Mouse (Mus musculus) forebrain, postnatal 0 days (tissue): ENCODE measurements at regions not wholly inside any gene's neighbourhood (a gene's known extent, or its start where the extent isn't known, plus 50 kb on each side); places are given as distances from the start of the nearest gene placed in this dataset.

Experiments
- ATAC-seq: fragments of 200-750 bp; cut with Nextera tagmentation; 2 replicates; pipeline ENCODE4 v1.8.0; 2017; ENCODE audit warnings: mild to moderate bottlenecking, moderate library complexity
- DNase-seq: peaks from one replicate; pipeline ENCODE4 v3.0.0-alpha.2; 2015
- H3K27ac ChIP-seq: fragments of 300-500 bp; sonication (generic); 2 replicates; pipeline ENCODE4 v1.5.1; 2014; ENCODE audit warnings: low read depth, mild to moderate bottlenecking, antibody characterized with exemption, low read length, moderate library complexity, mixed read lengths
- H3K27me3 ChIP-seq: fragments of 300-500 bp; sonication (generic); 2 replicates; pipeline ENCODE4 v1.6.1; 2014; ENCODE audit warnings: mild to moderate bottlenecking, low read length, mixed read lengths; ENCODE audit not compliant: insufficient read depth
- H3K36me3 ChIP-seq: fragments of 300-500 bp; sonication (generic); 2 replicates; pipeline ENCODE4 v1.6.1; 2014; ENCODE audit warnings: mild to moderate bottlenecking, moderate library complexity; ENCODE audit not compliant: insufficient read depth
- H3K4me1 ChIP-seq: fragments of 300-500 bp; sonication (generic); 2 replicates; pipeline ENCODE4 v1.6.1; 2014; ENCODE audit warnings: antibody characterized with exemption; ENCODE audit not compliant: insufficient read depth
- H3K4me2 ChIP-seq: fragments of 300-500 bp; sonication (generic); 2 replicates; pipeline ENCODE4 v1.6.1; 2014; ENCODE audit warnings: low read depth, mild to moderate bottlenecking, moderate library complexity
- H3K4me3 ChIP-seq: fragments of 300-500 bp; sonication (generic); 2 replicates; pipeline ENCODE4 v1.5.1; 2014; ENCODE audit warnings: low read depth, low read length, mixed read lengths
- H3K9ac ChIP-seq: fragments of 300-500 bp; sonication (generic); 2 replicates; pipeline ENCODE4 v1.6.1; 2014; ENCODE audit warnings: mild to moderate bottlenecking
- H3K9me3 ChIP-seq: fragments of 300-500 bp; sonication (generic); 2 replicates; pipeline ENCODE4 v1.6.1; 2016; ENCODE audit warnings: low read length
- CTCF ChIP-seq: sonication (generic); IDR thresholded peaks from 2 replicates; pipeline ENCODE4 v1.5.1; 2016; ENCODE audit warnings: antibody characterized with exemption, control low read depth, low read depth
- WGBS: fragments of 180-500 bp; shearing (Covaris S2); extraction: QIAGEN DNeasy Blood & Tissue Kit; methylation state at CpG from one replicate; pipeline ENCODE4 v1.1.7; 2014; 5-methylcytosine and 5-hydroxymethylcytosine counted together

DNA sequence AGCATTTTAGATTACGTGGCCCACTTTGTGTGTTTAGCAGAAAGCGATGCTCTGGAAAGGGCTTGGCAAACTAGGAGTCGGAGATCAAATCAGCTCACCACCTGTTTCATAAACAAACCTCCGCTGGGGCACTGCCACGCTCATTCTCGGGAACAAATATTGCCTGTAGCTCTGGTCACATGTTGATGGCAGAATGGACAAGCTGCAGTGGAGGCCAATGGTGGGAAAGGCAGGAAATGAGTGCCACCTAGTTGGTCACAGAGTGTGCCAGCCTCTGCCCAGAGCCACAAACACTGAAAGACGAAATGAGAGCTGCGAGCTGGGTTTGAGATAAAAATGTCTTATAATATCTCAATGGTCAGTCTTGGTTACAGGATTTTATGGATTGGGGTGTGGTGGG lies 259.2 kb upstream of the Csf3r start:
- Histone ChIP-seq H3K9ac (no peak overlapping the region), H3K27me3 (no peaks in the 10 kb centered on the region), H3K36me3 (no peaks in the 10 kb centered on the region), H3K4me1 (no peaks in the 10 kb centered on the region), H3K4me2 (no peak overlapping the region), H3K9me3 (no peaks in the 10 kb centered on the region), H3K27ac (no peak overlapping the region), H3K4me3 (no peak overlapping the region)
- DNase-seq (no peak), ATAC-seq (no peak)
- WGBS = 75% methylated on average over 8 of the region's 8 CpGs
- no peak for TF ChIP-seq CTCF

DNA sequence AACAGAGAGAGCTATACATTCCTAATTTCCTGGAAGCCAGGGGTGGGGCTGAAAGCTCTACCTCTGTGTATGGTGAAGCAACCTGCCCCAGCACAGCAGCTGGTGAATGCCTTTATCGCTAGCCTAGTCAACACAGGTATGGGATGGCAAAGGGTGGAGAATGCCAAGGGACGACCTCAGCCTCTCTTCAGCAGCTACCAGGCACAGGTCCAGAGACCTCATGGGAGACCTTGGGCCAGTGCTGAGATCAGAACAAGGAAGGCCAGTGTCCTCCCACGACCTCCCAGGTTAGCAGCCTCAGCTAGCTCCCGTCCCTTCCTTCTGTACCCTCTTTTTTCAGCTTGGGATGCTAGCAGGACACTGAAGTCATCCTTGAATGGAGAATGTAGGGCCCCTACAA lies 247.2 kb upstream of the Csf3r start:
- Histone ChIP-seq H3K36me3 (no peaks in the 10 kb centered on the region), H3K9ac (no peak overlapping the region), H3K27me3 (no peaks in the 10 kb centered on the region), H3K4me2 (no peak overlapping the region), H3K4me1 (peaks cover 5% of the 10 kb centered on the region; the same call in 1 of the 2 replicates), H3K9me3 (no peaks in the 10 kb centered on the region), H3K27ac (no peak overlapping the region), H3K4me3 (no peak overlapping the region)
- 88% methylated on average over 4 of the region's 4 CpGs for WGBS
- no peak for DNase-seq
- no peak for ATAC-seq
- TF ChIP-seq CTCF = no peak

DNA sequence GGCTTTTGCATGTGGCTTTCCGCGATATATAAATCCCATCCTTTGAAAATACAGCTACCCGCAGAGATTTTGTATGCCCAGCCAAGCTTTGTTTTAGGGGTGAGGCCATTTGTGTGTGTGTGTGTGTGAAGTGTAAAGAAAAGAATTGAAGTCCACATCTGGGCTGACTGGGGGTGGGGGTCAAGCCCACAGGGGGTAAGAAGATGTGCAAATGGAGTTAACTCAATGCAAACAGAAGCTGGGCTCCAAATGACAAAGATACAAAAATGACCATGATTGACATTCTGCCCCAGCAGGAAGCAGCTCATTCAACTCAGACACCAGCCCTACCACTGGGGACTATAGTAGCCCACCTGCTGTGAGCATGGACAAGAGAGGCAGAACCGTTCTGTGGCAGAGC lies 244.2 kb upstream of the Csf3r start:
- Histone ChIP-seq H3K9me3 (no peaks in the 10 kb centered on the region), H3K36me3 (no peaks in the 10 kb centered on the region), H3K4me1 (peaks cover 5% of the 10 kb centered on the region; the same call in 1 of the 2 replicates), H3K9ac (no peak overlapping the region), H3K27me3 (no peaks in the 10 kb centered on the region), H3K27ac (no peak overlapping the region), H3K4me2 (no peak overlapping the region), H3K4me3 (no peak overlapping the region)
- ATAC-seq (no peak), DNase-seq (no peak)
- 34% methylated on average over 4 of the region's 4 CpGs for WGBS
- TF ChIP-seq CTCF = no peak

DNA sequence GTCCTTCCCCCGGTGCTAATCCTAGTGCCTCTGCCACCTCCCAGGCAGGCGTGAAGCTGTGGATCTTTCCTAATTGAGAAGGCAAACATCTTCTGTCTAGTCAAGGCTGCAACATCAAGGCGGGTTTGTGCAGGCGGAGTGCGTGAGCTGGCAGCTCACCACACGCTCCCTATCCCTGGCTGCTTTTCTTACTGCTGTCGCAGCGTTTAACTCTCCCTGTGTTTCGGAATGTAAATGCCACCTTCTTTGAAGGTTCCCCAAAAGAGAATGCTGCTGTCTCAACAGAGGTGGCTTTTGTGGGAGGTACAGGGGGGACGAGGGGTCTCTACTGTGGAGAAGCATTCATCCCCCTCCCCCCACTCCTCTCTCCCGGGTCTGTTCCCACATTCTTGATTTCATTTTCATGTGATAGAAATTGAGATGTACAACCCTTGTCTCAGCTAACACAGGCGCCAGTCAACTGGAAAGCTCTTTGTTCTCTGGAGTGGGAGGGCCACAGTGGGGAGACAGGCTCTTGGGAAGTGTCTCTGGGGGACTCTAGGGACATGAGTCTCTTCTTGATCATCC lies 243.3 kb upstream of the Csf3r start:
- ATAC-seq = peak; percentile 87
- TF ChIP-seq CTCF = no peak
- Histone ChIP-seq H3K4me3 (no peak overlapping the region), H3K36me3 (no peaks in the 10 kb centered on the region), H3K9me3 (no peaks in the 10 kb centered on the region), H3K9ac (no peak overlapping the region), H3K27ac (peak overlapping the region; percentile 51), H3K4me1 (peaks cover 5% of the 10 kb centered on the region; the same call in 1 of the 2 replicates), H3K27me3 (no peaks in the 10 kb centered on the region), H3K4me2 (no peak overlapping the region)
- 5% methylated on average over 12 of the region's 12 CpGs for whole genome bisulfite sequencing
- peak; percentile 77 for DNase-seq

DNA sequence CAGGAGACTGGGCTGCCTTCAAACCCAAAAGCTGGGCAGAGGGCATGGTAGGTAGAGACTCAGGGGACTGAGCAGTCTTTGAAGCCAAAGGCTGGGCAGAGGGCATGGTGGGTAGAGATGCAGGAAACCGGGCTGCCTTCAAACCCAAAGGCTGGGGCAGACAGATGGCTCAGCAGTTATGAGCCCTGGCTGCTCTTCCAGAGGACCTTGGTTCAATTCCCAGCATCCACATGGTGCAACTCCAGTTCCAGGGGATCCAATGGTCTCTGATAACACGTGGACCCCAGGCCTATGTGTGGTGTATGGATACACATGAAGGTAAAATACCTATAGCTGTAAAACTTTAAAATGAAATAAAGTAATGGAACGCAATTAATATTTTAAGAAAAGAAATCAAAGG lies 242.0 kb upstream of the Csf3r start:
- no peak overlapping the region for H3K4me2 ChIP-seq
- no peak overlapping the region for H3K4me3 ChIP-seq
- H3K27ac ChIP-seq = no peak overlapping the region
- no peak for ATAC-seq
- DNase-seq = no peak
- no peak for TF ChIP-seq CTCF
- no peak overlapping the region for H3K9ac ChIP-seq
- H3K27me3 ChIP-seq = no peaks in the 10 kb centered on the region
- H3K9me3 ChIP-seq = no peaks in the 10 kb centered on the region
- H3K36me3 ChIP-seq = no peaks in the 10 kb centered on the region
- H3K4me1 ChIP-seq = peaks cover 5% of the 10 kb centered on the region; the same call in 1 of the 2 replicates
- 77% methylated on average over 3 of the region's 3 CpGs for WGBS

DNA sequence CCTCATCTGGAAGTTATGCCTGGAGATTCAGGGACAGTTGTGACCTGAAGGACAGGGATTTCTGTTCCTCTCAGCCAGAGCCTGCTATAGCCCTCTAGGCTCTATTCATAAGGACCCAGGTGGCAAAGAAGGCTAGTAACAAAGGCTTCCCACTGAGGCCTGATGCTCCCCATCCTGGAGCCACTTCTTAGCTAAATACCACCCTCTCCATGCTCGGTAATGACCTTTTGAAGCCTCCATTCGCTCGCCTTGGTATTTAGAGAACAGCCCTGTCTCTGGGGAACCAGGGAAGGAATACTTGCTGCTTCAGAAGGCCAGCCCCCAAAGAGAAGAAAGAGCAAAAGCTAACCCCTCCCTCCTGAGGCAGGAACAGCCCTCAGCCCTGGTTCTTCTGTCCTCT lies 238.3 kb upstream of the Csf3r start:
- H3K4me1 ChIP-seq = peaks cover 3% of the 10 kb centered on the region; the same call in 1 of the 2 replicates
- TF ChIP-seq CTCF = no peak
- H3K36me3 ChIP-seq = no peaks in the 10 kb centered on the region
- no peaks in the 10 kb centered on the region for H3K27me3 ChIP-seq
- no peak overlapping the region for H3K4me3 ChIP-seq
- WGBS = 18% methylated on average over 3 of the region's 3 CpGs
- H3K9ac ChIP-seq = no peak overlapping the region
- H3K9me3 ChIP-seq = no peaks in the 10 kb centered on the region
- no peak overlapping the region for H3K4me2 ChIP-seq
- no peak overlapping the region for H3K27ac ChIP-seq
- no peak for DNase-seq
- no peak for ATAC-seq

DNA sequence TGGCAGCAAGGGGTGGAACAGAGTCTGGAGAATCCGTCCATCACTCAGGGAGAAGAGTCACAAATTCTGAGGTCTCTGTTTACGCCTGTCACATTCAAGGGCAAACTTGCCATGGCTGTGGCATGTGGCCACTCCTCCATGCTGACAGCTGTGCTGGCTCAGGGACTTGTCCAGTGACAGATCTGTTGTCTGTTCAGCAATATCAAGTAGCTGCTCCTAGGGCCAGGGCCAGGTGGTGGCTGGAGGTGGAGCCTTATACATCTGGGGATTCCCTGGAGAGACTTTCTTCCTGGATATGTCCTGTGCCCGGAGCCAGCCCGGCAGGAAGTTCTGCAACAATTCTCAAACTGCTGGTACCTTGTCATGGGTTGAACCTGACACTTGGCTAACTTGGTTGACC lies 229.7 kb upstream of the Csf3r start:
- no peak for ATAC-seq
- H3K36me3 ChIP-seq = no peaks in the 10 kb centered on the region
- no peaks in the 10 kb centered on the region for H3K9me3 ChIP-seq
- no peaks in the 10 kb centered on the region for H3K27me3 ChIP-seq
- no peaks in the 10 kb centered on the region for H3K4me1 ChIP-seq
- H3K4me3 ChIP-seq = no peak overlapping the region
- 80% methylated on average over 4 of the region's 4 CpGs for WGBS
- H3K9ac ChIP-seq = no peak overlapping the region
- no peak for TF ChIP-seq CTCF
- no peak overlapping the region for H3K4me2 ChIP-seq
- H3K27ac ChIP-seq = no peak overlapping the region
- no peak for DNase-seq
